ENCODE assay signal across 17 mouse cellular contexts in genomic region chr2:121719000-121719399, GRCm38 (mm10).
"Had no signal": no experiment of that assay in that cellular context is flagged by ENCODE, and none has a peak within 500 bp of the region (broad histone marks: within the 10 kb centered on the region; RNA-seq: fewer than 3 reads in every experiment).

No protein-coding gene starts in this region.

- H3K27me3 ChIP-seq: lung, embryonic 15.5 days; midbrain, embryonic 13.5 days; midbrain, embryonic 15.5 days; stomach, embryonic 15.5 days had no signal

- H3K36me3 ChIP-seq: lung, embryonic 15.5 days; midbrain, embryonic 15.5 days; stomach, embryonic 15.5 days had no signal

- ATAC-seq: liver, postnatal 0 days; lung, postnatal 0 days; midbrain, embryonic 13.5 days; midbrain, embryonic 15.5 days had no signal

- H3K4me1 ChIP-seq: lung, embryonic 15.5 days; stomach, embryonic 15.5 days had no signal

- H3K4me3 ChIP-seq: lung, embryonic 15.5 days; megakaryocyte, embryonic 14.5 days; midbrain, embryonic 13.5 days; midbrain, embryonic 15.5 days; stomach, embryonic 15.5 days had no signal

- H3K9ac ChIP-seq: liver, postnatal 0 days; lung, embryonic 15.5 days; midbrain, embryonic 13.5 days; midbrain, embryonic 15.5 days; stomach, embryonic 15.5 days had no signal

- DNase-seq: liver, postnatal 0 days; lung, adult 2 months; lung, postnatal 14 days; lung, postnatal 36 days; right cerebral cortex, postnatal 14 days; thymus, adult 2 months; thymus, postnatal 25 days; thymus, postnatal 4 days had no signal

- H3K27ac ChIP-seq: lung, embryonic 15.5 days; macrophage; midbrain, embryonic 15.5 days; stomach, embryonic 15.5 days; stomach, postnatal 0 days had no signal

- H3K4me2 ChIP-seq: lung, embryonic 15.5 days; midbrain, embryonic 11.5 days; midbrain, embryonic 13.5 days; midbrain, embryonic 15.5 days; stomach, embryonic 15.5 days had no signal

- H3K9me3 ChIP-seq: lung, embryonic 15.5 days; midbrain, embryonic 15.5 days; stomach, embryonic 15.5 days had no signal
